Mouse (Mus musculus) layer of hippocampus, adult 11-12 months (tissue): ENCODE results near the gene Fam214b.

Experiments used
- DNase-seq: peaks from one replicate; pipeline ENCODE4 v3.0.0; 2022; ENCODE audit warnings: low spot score

Gene Fam214b

GRCm38 (mm10) chr4:43045659-43046302 is at the start of gene Fam214b:
TSS of gene Fam214b (minus strand) at chr4:43046220.
- DNase-seq = peak; percentile 95

GRCm38 (mm10) chr4:43091183-43091582 is 45.2 kb upstream of the Fam214b start:
- no peak for DNase-seq

- no peak for DNase-seq
Observed at GRCm38 (mm10) chr4:43089950-43090349, 43.9 kb upstream of the Fam214b start.

- no peak for DNase-seq
Observed at GRCm38 (mm10) chr4:43082458-43082857, 36.4 kb upstream of the Fam214b start.

- DNase-seq = no peak
Observed at GRCm38 (mm10) chr4:43078071-43078718, 32.2 kb upstream of the Fam214b start.

- no peak for DNase-seq
Observed at GRCm38 (mm10) chr4:43074923-43075322, 28.9 kb upstream of the Fam214b start.

- DNase-seq = no peak
Observed at GRCm38 (mm10) chr4:43065471-43065870, 19.5 kb upstream of the Fam214b start.

- no peak for DNase-seq
Observed at GRCm38 (mm10) chr4:43060286-43060685, 14.3 kb upstream of the Fam214b start.

- DNase-seq = no peak
Observed at GRCm38 (mm10) chr4:43059697-43060096, 13.7 kb upstream of the Fam214b start.

- DNase-seq = peak; percentile 83
Observed at GRCm38 (mm10) chr4:43058753-43059654, 13.0 kb upstream of the Fam214b start, which contains the start of gene Unc13b. TSS of gene Unc13b (plus strand) at chr4:43058953.

GRCm38 (mm10) chr4:43058392-43058752 is 12.4 kb upstream of the Fam214b start:
- DNase-seq = no peak

GRCm38 (mm10) chr4:43057654-43058053 is 11.6 kb upstream of the Fam214b start:
- DNase-seq = no peak

- DNase-seq = no peak
Observed at GRCm38 (mm10) chr4:43052627-43053026, 6.6 kb upstream of the Fam214b start.

GRCm38 (mm10) chr4:43047231-43047630 is 1.2 kb upstream of the Fam214b start:
- peak; percentile 90 for DNase-seq

GRCm38 (mm10) chr4:43046607-43047006 is 587 bp upstream of the Fam214b start:
- DNase-seq = no peak

GRCm38 (mm10) chr4:43045285-43045658 is 748 bp downstream of the Fam214b start:
- DNase-seq = no peak

- DNase-seq = no peak
Observed at GRCm38 (mm10) chr4:43044673-43045072, 1.3 kb downstream of the Fam214b start.

- DNase-seq = peak; percentile 61
Observed at GRCm38 (mm10) chr4:43043644-43044357, 2.2 kb downstream of the Fam214b start.

- DNase-seq = no peak
Observed at GRCm38 (mm10) chr4:43040881-43041547, 5.0 kb downstream of the Fam214b start.

- DNase-seq = peak; percentile 96
Observed at GRCm38 (mm10) chr4:43040114-43040572, 5.9 kb downstream of the Fam214b start.

GRCm38 (mm10) chr4:43039609-43040008 is 6.4 kb downstream of the Fam214b start:
- no peak for DNase-seq
